Mouse (Mus musculus): ENCODE data around the gene Ccsap. TPM values are rescaled to one million over a fixed set of nuclear protein-coding genes. Genes with fewer than 3 reads are reported as not detected.

Ccsap gene
- total RNA-seq, 2 experiments from 2014 or later, result 1.1 to 1.5 TPM

- DNase-seq (ENCODE audit: low spot score in 2 of 2), result no peak
These were observed 52.0 kb downstream of the Ccsap start for GRCm38 (mm10) chr8:123807852-123808573.

- no peak for DNase-seq (ENCODE audit: low spot score in 2 of 2)
These were observed 53.0 kb downstream of the Ccsap start for GRCm38 (mm10) chr8:123807024-123807431.

GRCm38 (mm10) chr8:123806374-123806935, 53.6 kb downstream of the Ccsap start:
- no peak for DNase-seq (ENCODE audit: low spot score in 2 of 2)

GRCm38 (mm10) chr8:123805718-123806373, 54.2 kb downstream of the Ccsap start, which contains the start of gene Rab4a:
Gene Rab4a, plus strand, starts transcription at chr8:123805985.
- peak; percentile 81 to 82 for DNase-seq (ENCODE audit: low spot score in 2 of 2)

- no peak for DNase-seq (ENCODE audit: low spot score in 2 of 2)
These were observed 54.7 kb downstream of the Ccsap start for GRCm38 (mm10) chr8:123805209-123805717.

- DNase-seq (ENCODE audit: low spot score in 2 of 2), result no peak
These were observed 55.4 kb downstream of the Ccsap start for GRCm38 (mm10) chr8:123804586-123804985.

GRCm38 (mm10) chr8:123803639-123804038, 56.4 kb downstream of the Ccsap start:
- no peak for DNase-seq (ENCODE audit: low spot score in 2 of 2)

GRCm38 (mm10) chr8:123801538-123801937, 58.5 kb downstream of the Ccsap start:
- DNase-seq (ENCODE audit: low spot score in 2 of 2), result no peak

GRCm38 (mm10) chr8:123800867-123801266, 59.1 kb downstream of the Ccsap start:
- no peak for DNase-seq (ENCODE audit: low spot score in 2 of 2)

- no peak for DNase-seq (ENCODE audit: low spot score in 2 of 2)
These were observed 60.1 kb downstream of the Ccsap start for GRCm38 (mm10) chr8:123799885-123800284.

- DNase-seq (ENCODE audit: low spot score in 2 of 2), result no peak
These were observed 60.6 kb downstream of the Ccsap start for GRCm38 (mm10) chr8:123799434-123799833.

GRCm38 (mm10) chr8:123797928-123798327, 62.1 kb downstream of the Ccsap start:
- no peak for DNase-seq (ENCODE audit: low spot score in 2 of 2)

GRCm38 (mm10) chr8:123796758-123797157, 63.3 kb downstream of the Ccsap start:
- peak in 1 of 2 experiments; percentile 50 for DNase-seq (ENCODE audit: low spot score in 2 of 2)

- no peak for DNase-seq (ENCODE audit: low spot score in 2 of 2)
These were observed 65.2 kb downstream of the Ccsap start for GRCm38 (mm10) chr8:123794766-123795165.

GRCm38 (mm10) chr8:123793900-123794299, 66.1 kb downstream of the Ccsap start:
- no peak for DNase-seq (ENCODE audit: low spot score in 2 of 2)

- no peak for DNase-seq (ENCODE audit: low spot score in 2 of 2)
These were observed 68.2 kb downstream of the Ccsap start for GRCm38 (mm10) chr8:123791845-123792225.

GRCm38 (mm10) chr8:123791101-123791844, 68.7 kb downstream of the Ccsap start:
- no peak for DNase-seq (ENCODE audit: low spot score in 2 of 2)

All from adrenal gland, adult 18-20 months (tissue).